Mouse (Mus musculus): Measurements from ENCODE around the gene Abca17.

Abca17 gene

DNA sequence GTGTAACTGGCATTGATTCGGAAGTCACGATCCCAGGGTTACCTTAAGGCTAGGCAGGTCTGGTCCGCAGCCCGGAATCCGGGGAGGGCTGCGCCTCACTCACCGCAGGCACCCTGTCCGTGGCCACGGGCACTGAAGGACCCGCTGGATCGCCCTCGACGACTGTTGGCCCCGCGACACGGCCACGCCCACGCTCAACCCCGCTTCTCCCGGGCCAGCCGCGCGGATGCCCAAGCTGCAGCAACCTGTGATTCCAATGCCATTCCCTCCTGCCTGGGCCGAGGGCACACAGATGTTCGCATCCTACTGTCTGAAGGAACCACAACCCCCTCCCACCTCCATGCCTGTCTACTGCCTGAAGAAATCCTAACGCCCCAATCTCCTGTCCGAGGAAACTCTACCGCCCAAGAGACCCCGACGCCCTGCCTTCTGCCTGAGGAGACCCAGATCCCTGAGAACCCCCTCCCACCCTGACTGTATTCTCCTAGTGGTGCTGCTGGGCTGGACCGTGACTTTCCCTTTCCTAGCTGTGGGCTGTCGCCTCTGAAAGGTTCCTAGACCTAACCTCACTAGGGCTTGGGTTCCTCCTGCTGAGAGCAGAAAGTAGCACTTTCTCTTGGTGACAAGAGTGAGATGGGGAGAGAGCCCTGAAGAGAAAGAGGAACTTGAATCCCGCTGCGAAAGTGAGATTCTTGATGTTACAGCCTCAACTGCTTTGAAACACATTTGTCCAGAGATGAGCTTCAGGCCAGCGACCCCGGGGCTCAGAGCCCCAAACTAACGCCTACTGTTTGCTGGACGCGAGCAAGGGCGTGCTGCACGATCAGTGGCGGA is at the start of gene Abca17:
Abca17 (minus strand) TSS at position 143 of the 834 bp plus-strand sequence.
- peak; percentile 37 for DNase-seq

- no peak for DNase-seq
Observed at GRCm38 (mm10) chr17:24394456-24394855, 43.6 kb upstream of the Abca17 start.

GRCm38 (mm10) chr17:24393527-24393926 is 42.7 kb upstream of the Abca17 start:
- DNase-seq = no peak

DNA sequence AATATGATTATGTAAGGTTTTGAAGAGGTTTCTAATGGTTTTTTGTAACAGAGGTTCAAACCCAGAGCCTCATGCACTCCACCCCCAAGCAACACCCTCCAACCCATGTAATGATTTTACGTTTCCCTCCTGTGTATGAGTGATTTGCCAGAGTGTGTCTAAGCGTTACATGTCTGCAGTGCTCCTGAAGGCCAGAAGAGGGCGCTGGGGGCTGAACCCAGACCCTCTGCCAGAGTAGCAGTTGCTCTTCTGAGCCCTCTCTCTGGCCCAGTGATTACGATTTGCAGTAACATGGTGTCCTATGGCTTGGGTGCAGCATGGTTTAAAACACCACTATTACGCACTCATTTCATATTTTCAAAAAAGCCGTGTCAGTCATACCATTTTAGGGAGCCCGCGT is 40.3 kb upstream of the Abca17 start:
- no peak for DNase-seq

DNA sequence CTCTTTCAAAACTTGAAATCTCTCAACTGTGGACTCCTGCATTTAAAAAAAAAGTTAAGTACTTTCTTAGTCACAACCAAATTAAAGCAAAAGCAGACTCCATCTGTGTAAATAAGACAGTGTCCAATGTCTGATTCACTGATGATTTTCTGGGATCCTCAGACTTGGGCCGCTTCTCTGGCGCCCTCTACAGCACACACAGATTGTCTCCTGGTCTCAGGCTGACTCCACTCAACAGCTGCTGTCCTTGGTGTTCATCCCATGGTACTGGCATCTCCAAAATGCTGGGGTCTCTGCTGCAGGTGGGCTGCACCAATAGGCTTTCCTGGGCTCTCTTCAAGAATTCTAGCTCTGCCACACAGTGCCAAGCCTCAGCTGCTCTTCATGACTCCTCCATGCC is 39.0 kb upstream of the Abca17 start:
- peak; percentile 60 for DNase-seq

DNA sequence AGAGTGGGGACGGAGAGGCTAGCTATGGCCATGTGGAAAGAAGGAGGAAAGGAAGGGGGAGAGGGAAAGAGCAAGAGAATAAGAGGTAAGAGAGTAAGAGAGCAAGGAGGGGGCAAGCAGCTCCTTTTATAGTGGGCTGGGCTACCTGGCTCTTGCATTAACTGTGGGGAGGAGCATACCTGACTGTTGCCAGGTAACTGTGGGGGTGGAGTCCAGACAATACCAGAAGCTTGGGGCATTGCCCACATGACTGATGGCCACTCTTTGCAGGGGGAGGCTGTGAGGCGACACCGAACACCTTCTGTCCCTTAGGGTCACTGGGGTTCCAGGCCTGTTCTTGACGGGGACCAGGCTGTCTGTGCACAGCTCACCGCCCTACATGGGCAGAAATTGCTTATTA is 37.8 kb upstream of the Abca17 start:
- DNase-seq = no peak

- no peak for DNase-seq
Observed at GRCm38 (mm10) chr17:24383789-24384188, 32.9 kb upstream of the Abca17 start.

DNA sequence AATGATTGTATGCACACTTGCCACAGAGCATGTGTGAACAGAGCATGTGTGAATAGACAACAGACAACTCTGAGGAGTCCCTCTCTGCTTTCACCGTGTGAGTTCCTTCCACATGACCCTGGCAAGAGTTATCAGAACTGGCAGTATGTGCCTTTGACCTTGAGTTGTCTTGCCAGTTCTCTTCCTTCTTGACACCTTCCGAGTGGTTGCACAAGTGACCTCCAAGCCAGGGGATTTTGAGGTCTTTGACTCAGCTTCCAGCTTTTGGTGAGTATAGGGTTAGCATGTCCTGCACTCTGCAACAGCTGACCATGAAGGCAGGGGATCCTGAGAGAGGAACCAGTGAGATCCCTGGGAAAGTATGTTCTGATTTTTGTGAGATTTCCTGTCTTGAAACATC is 27.6 kb upstream of the Abca17 start:
- no peak for DNase-seq

DNA sequence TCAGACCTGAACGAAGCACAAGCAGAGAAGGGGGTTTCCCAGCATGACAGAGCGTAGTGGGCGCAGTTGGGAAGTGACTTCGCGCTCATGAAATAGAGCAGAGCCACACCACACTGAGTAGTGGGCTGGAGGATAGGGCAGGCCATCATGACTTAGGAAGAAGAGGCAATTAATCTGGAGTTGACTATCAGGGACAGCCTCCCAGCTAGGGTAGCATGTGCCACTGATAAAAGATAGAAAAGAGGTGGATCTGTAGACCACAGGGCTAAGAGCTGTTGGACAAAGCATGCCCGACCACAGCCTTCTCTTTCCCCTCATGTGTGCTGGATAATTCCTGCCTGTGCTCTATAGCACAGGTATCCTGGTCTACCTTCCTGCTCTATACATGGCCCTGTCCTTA is 25.0 kb upstream of the Abca17 start:
- DNase-seq = no peak

- no peak for DNase-seq
Observed at GRCm38 (mm10) chr17:24375094-24375712, 24.3 kb upstream of the Abca17 start.

DNA sequence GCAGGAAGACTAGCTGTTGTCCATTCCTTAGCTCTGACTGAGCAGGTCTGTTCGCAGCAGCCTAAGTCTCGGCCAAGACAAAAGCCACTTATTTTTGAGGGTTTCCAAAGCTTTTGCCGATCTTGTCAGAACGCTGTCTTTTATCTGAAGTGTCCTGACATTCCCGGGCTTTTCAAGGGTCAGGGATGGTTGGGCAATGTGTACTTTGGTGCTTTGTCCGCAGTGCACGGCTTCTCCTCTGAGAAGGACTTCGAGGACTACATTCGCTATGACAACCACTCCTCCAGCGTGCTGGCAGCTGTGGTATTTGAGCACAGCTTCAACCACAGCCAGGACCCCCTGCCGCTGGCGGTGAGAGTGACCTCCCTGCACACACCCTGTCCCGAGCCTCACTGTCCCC is 15.0 kb upstream of the Abca17 start:
- no peak for DNase-seq

DNA sequence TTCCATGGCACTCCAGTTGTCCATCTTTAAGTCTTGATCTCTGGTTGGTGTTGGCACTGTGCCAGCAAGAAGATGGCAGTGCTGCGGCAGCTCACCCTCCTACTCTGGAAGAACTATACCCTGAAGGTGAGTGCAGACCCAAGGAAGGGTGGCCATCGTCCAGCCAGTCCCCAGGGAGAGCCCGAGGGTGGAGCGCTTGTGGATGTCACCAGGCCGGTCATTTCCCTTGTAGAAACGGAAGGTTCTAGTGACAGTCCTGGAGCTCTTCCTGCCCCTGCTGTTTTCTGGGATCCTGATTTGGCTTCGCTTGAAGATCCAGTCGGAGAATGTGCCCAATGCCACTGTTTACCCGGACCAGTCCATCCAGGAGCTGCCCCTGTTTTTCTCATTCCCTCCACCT is 13.6 kb upstream of the Abca17 start:
- peak; percentile 55 for DNase-seq

GRCm38 (mm10) chr17:24362527-24362926 is 11.7 kb upstream of the Abca17 start:
- no peak for DNase-seq

DNA sequence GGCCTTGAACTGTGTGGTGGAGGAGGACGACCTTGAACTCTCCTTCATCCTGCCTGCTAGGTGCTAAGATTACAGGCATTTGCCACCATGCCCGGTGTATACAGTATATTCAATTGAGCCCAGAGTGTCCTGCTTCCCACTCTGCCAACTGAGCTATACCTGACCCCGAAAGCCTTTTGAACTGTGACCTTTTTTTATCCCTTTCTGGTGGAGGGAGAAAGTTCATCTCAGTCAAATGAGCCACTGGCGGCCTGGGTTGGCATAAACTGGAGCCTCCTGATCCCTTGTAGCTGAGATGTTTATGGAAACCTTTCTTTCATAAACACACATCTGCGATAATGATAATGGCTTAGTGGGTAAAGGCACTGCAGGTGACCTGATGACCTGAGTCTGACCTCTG is 10.4 kb upstream of the Abca17 start:
- DNase-seq = no peak

GRCm38 (mm10) chr17:24360841-24361240 is 10.0 kb upstream of the Abca17 start:
- no peak for DNase-seq

- no peak for DNase-seq
Observed at GRCm38 (mm10) chr17:24359903-24360302, 9.0 kb upstream of the Abca17 start.

GRCm38 (mm10) chr17:24359006-24359405 is 8.1 kb upstream of the Abca17 start:
- no peak for DNase-seq

DNA sequence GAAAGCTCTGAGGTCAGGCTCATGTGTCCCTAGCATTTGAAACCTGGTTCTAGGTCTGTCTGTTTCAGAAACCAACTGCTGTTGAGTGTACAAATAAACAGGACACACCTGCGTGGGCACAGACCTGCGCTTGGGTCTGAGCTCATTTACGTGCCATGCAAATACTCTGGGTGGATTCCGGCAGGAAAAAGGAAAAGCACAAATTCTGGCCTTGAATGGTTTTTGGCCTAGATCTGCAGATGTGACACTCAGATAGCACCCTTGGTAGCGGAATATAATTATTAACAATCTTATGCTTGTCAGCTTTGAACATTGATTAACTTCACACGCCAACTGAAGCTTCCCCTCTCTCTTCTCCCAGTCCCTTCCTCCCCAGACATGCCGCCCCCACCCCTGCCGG is 4.4 kb upstream of the Abca17 start:
- no peak for DNase-seq

GRCm38 (mm10) chr17:24353960-24354359 is 3.1 kb upstream of the Abca17 start:
- DNase-seq = no peak

DNA sequence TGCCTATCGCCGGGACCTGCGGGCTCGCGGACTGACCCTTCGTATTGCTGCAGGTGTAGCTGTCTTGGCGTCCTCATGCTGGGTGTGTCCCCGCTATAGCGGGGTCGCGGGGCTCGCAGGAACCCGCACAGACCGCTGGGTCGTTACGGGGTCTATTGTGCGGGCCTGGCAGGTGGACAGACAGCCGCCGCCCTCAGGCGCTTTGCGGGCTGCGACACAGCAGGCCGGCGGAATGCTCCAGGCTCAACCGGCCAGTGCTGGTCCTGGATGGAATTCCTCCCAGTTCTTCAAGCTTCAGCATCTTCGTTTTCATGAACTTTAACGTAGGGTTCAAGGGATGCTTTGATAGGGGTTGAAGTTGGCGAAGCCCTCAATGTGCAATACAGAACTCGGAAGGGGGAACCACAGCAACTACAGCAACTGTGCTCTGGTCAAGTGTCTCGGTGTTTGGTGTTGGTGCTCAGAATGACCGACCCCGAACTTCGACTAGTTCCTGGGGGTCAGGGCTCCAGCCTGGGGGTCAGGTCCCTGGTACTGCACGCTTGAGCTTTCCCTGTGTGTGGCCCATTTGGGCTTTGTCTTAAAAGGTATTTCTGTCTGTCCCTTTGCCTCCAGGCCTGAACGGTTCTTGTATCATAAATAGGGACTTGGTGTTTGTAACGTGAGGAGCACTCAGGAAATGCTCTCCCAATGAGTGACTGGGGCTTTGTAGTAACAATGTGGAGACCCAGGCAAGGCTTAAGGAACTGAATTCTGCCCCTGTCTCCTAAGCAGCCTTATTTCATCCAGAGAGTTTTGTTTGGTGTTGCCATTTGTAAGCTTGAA is 1.7 kb upstream of the Abca17 start:
- DNase-seq = no peak

DNA sequence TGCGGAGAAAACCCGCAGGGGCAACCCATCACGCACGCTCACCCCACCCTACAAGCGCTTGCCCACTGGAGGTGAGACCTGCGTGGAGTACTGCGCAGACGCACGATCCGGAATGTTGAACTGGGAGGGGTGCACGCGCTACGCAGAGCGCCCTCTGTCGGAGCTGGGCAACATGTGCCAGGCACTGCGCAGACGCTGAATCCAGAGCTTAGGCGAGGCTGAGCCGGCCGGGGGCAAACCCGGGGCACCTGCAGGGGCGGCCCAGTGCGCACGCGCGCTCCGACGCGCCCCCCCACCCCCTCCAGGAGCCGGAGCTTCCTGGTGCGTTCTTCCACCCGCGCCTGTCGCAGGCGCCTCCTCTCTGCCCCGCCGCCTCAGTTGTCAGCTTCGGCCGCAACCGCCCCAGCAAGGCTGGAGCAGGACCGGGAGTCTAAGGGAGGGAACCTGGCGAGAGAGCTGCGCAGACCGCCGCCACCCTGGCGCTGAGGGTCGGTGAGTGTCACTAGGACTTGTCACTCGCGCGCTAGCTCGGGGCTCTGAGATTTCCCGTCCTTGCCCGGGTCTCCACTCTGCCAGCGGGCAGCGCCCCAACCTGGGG is 991 bp upstream of the Abca17 start, which contains the start of gene Abca3:
Abca3 (plus strand) TSS at position 191 of the 598 bp plus-strand sequence.
- peak; percentile 97 for DNase-seq

GRCm38 (mm10) chr17:24349176-24349575 is 1.7 kb downstream of the Abca17 start:
- no peak for DNase-seq

GRCm38 (mm10) chr17:24346831-24347230 is 4.0 kb downstream of the Abca17 start:
- DNase-seq = no peak
